Mouse (Mus musculus) bone marrow macrophage, adult 2 months (primary cell): Measurements from ENCODE around the gene Pithd1. TPM values are rescaled to one million over a fixed set of nuclear protein-coding genes. Genes with fewer than 3 reads are reported as not detected.

Experiments
- H3K27ac ChIP-seq: 2 replicates; pipeline ENCODE4 v1.5.1; 2012; ENCODE audit warnings: low read depth, low read length; ENCODE audit not compliant: insufficient read depth
- H3K4me1 ChIP-seq: 2 replicates; pipeline ENCODE4 v1.6.1; 2012; ENCODE audit warnings: low read length; ENCODE audit not compliant: control insufficient read depth, insufficient read depth
- H3K4me3 ChIP-seq: 2 replicates; pipeline ENCODE4 v1.5.1; 2012; ENCODE audit warnings: mild to moderate bottlenecking, low read length, moderate library complexity; ENCODE audit not compliant: insufficient read depth
- CTCF ChIP-seq: IDR thresholded peaks from 2 replicates; pipeline ENCODE4 v1.5.1; 2012; ENCODE audit warnings: low read depth, mild to moderate bottlenecking, low read length, moderate library complexity
- POLR2A ChIP-seq: IDR thresholded peaks from 2 replicates; pipeline ENCODE4 v1.6.1; 2012; ENCODE audit warnings: mild to moderate bottlenecking, low read depth, low read length, borderline replicate concordance
- polyA plus RNA-seq: library from polyadenylated mRNA; stranded (reverse); fragments of >200 nt; gene quantifications from 2 replicates; pipeline ENCODE4 v1.2.4, GENCODE M21; 2012; ENCODE audit not compliant: missing spikeins, insufficient read depth, insufficient read length

The Pithd1 gene
- polyA plus RNA-seq, 1 experiment = 31.5 TPM

GRCm38 (mm10) chr4:135972556-135972906 lies 14.5 kb downstream of the Pithd1 start, which contains the start of gene Lypla2:
Gene Lypla2 (minus strand): TSS chr4:135972626.
- H3K27ac ChIP-seq = peak within 1 kb of the TSS; percentile 79
- TF ChIP-seq POLR2A (no peak; the same call in 1 of the 2 replicates), CTCF (no peak)
- H3K4me1 ChIP-seq = peaks cover 24% of the 10 kb centered on the region
- H3K4me3 ChIP-seq = peak within 1 kb of the TSS; percentile 92

GRCm38 (mm10) chr4:135971805-135972555 lies 15.1 kb downstream of the Pithd1 start:
- H3K4me1 ChIP-seq = peaks cover 24% of the 10 kb centered on the region
- TF ChIP-seq POLR2A = no peak; the same call in 1 of the 2 replicates
- TF ChIP-seq CTCF = no peak
- H3K4me3 ChIP-seq = peak overlapping the region; percentile 92
- 0 out of 2 replicates have a peak overlapping the region, but pooled peaks have one; percentile 16 for H3K27ac ChIP-seq

- H3K4me3 ChIP-seq = no peak overlapping the region
Observed at GRCm38 (mm10) chr4:135970585-135970984, 16.5 kb downstream of the Pithd1 start.

GRCm38 (mm10) chr4:135969070-135969750 lies 17.9 kb downstream of the Pithd1 start:
- Histone ChIP-seq H3K27ac (no peak overlapping the region), H3K4me1 (peaks cover 27% of the 10 kb centered on the region), H3K4me3 (no peak overlapping the region)
- TF ChIP-seq POLR2A = no peak
- TF ChIP-seq CTCF = no peak

More at GRCm38 (mm10) chr4:135970585-135970984, 16.5 kb downstream of the Pithd1 start:
- TF ChIP-seq CTCF = no peak
- TF ChIP-seq POLR2A = no peak
- Histone ChIP-seq H3K4me1 (peaks cover 24% of the 10 kb centered on the region), H3K27ac (no peak overlapping the region)

- H3K4me1 ChIP-seq = peaks cover 19% of the 10 kb centered on the region
- no peak overlapping the region for H3K4me3 ChIP-seq
- TF ChIP-seq CTCF (no peak), POLR2A (no peak)
- no peak overlapping the region for H3K27ac ChIP-seq
Observed at GRCm38 (mm10) chr4:135968271-135968869, 18.7 kb downstream of the Pithd1 start.

GRCm38 (mm10) chr4:135967086-135967760 lies 19.8 kb downstream of the Pithd1 start:
- Histone ChIP-seq H3K4me1 (peaks cover 13% of the 10 kb centered on the region), H3K4me3 (no peak overlapping the region), H3K27ac (no peak overlapping the region)
- TF ChIP-seq CTCF = no peak
- TF ChIP-seq POLR2A = no peak

GRCm38 (mm10) chr4:135966283-135966682 lies 20.8 kb downstream of the Pithd1 start:
- H3K4me1 ChIP-seq = peaks cover 10% of the 10 kb centered on the region
- no peak for TF ChIP-seq CTCF
- no peak for TF ChIP-seq POLR2A
- H3K27ac ChIP-seq = no peak overlapping the region
- no peak overlapping the region for H3K4me3 ChIP-seq

GRCm38 (mm10) chr4:135965113-135965512 lies 22.0 kb downstream of the Pithd1 start:
- TF ChIP-seq POLR2A (no peak), CTCF (no peak)
- Histone ChIP-seq H3K27ac (peak overlapping the region; percentile 38), H3K4me3 (peak overlapping the region; percentile 75; the same call in 1 of the 2 replicates), H3K4me1 (peaks cover 9% of the 10 kb centered on the region)

- Histone ChIP-seq H3K4me1 (peaks cover 9% of the 10 kb centered on the region), H3K4me3 (peak overlapping the region; percentile 75), H3K27ac (peak overlapping the region; percentile 38)
- no peak for TF ChIP-seq POLR2A
Observed at GRCm38 (mm10) chr4:135964426-135964825, 22.6 kb downstream of the Pithd1 start.

GRCm38 (mm10) chr4:135963457-135964193 lies 23.4 kb downstream of the Pithd1 start, which contains the start of gene Gale:
Gene Gale (plus strand): TSS chr4:135963727.
- TF ChIP-seq POLR2A = no peak
- no peak for TF ChIP-seq CTCF
- H3K4me1 ChIP-seq = peaks cover 9% of the 10 kb centered on the region
- peak within 1 kb of the TSS; percentile 71 for H3K27ac ChIP-seq
- peak within 1 kb of the TSS; percentile 75 for H3K4me3 ChIP-seq
